Mouse (Mus musculus) cerebellum, postnatal 36 days (tissue): ENCODE data around the gene Ptpn4.
A peak's percentile ranks its signal among the peaks of the same experiment; 100 is the strongest.

ENCODE experiments used
- DNase-seq, 2 experiments: peaks; one replicate each; pipeline ENCODE4 v3.0.0; 2021 to 2022; ENCODE audit warnings: mixed read lengths in 2 of 2

The Ptpn4 gene

GRCm38 (mm10) chr1:119837035-119837751, at the start of gene Ptpn4:
Gene Ptpn4, minus strand, starts transcription at chr1:119837613.
- DNase-seq: peak; percentile 98 to 99

GRCm38 (mm10) chr1:119886320-119886719, 48.9 kb upstream of the Ptpn4 start:
- no peak for DNase-seq

GRCm38 (mm10) chr1:119884272-119884671, 46.9 kb upstream of the Ptpn4 start:
- peak; percentile 39 to 43 for DNase-seq

GRCm38 (mm10) chr1:119878909-119879308, 41.5 kb upstream of the Ptpn4 start:
- DNase-seq: no peak

GRCm38 (mm10) chr1:119877469-119877868, 40.1 kb upstream of the Ptpn4 start:
- no peak for DNase-seq

- no peak for DNase-seq
These were observed 31.2 kb upstream of the Ptpn4 start for GRCm38 (mm10) chr1:119868395-119869161.

- no peak for DNase-seq
These were observed 29.9 kb upstream of the Ptpn4 start for GRCm38 (mm10) chr1:119867300-119867699.

GRCm38 (mm10) chr1:119865311-119865710, 27.9 kb upstream of the Ptpn4 start:
- DNase-seq: no peak

GRCm38 (mm10) chr1:119863507-119864296, 26.3 kb upstream of the Ptpn4 start:
- DNase-seq: no peak

- DNase-seq: no peak
These were observed 22.2 kb upstream of the Ptpn4 start for GRCm38 (mm10) chr1:119859566-119859965.

GRCm38 (mm10) chr1:119852980-119853379, 15.6 kb upstream of the Ptpn4 start:
- DNase-seq: no peak

GRCm38 (mm10) chr1:119852339-119852738, 14.9 kb upstream of the Ptpn4 start:
- no peak for DNase-seq

- DNase-seq: no peak
These were observed 11.9 kb upstream of the Ptpn4 start for GRCm38 (mm10) chr1:119849146-119849935.

- no peak for DNase-seq
These were observed 7.9 kb upstream of the Ptpn4 start for GRCm38 (mm10) chr1:119845321-119845720.

- DNase-seq: no peak
These were observed 5.7 kb upstream of the Ptpn4 start for GRCm38 (mm10) chr1:119843121-119843520.

GRCm38 (mm10) chr1:119838241-119838640, 828 bp upstream of the Ptpn4 start:
- DNase-seq: no peak

- no peak for DNase-seq
These were observed 866 bp downstream of the Ptpn4 start for GRCm38 (mm10) chr1:119836479-119837015.

- peak in 1 of 2 experiments; percentile 15 for DNase-seq
These were observed 1.5 kb downstream of the Ptpn4 start for GRCm38 (mm10) chr1:119835726-119836478.

GRCm38 (mm10) chr1:119828160-119828559, 9.3 kb downstream of the Ptpn4 start:
- no peak for DNase-seq

- DNase-seq: no peak
These were observed 18.7 kb downstream of the Ptpn4 start for GRCm38 (mm10) chr1:119818704-119819103.

GRCm38 (mm10) chr1:119807707-119808106, 29.7 kb downstream of the Ptpn4 start:
- no peak for DNase-seq
